Mouse (Mus musculus): ENCODE measurements around the gene St8sia1.

- TF ChIP-seq POLR2A (IDR thresholded peaks at IDR 0.05; ENCODE audit: control insufficient read depth in 1 of 2, insufficient read depth in 1 of 2, low read depth in 1 of 2, low read length in 2 of 2, poor library complexity in 1 of 2) = no peak
- TF ChIP-seq USF2 (IDR thresholded peaks at IDR 0.05; ENCODE audit: borderline replicate concordance in 1 of 2, insufficient read depth in 1 of 2, low read depth in 1 of 2, low read length in 2 of 2) = no peak
- TF ChIP-seq CTCF (IDR thresholded peaks at IDR 0.05 in 2 of 3, conservative IDR thresholded peaks at IDR 0.05 in 1 of 3; ENCODE audit: control insufficient read depth in 1 of 3, insufficient read depth in 1 of 3, low read depth in 2 of 3, low read length in 3 of 3, poor library complexity in 1 of 3, severe bottlenecking in 1 of 3) = no peak
- no peak for TF ChIP-seq NELFE (IDR thresholded peaks at IDR 0.05; ENCODE audit: low read depth, low read length)
- TF ChIP-seq SIN3A (IDR thresholded peaks at IDR 0.05; ENCODE audit: low read length) = no peak
- no peak for TF ChIP-seq ZKSCAN1 (IDR thresholded peaks at IDR 0.05; ENCODE audit: low read depth, low read length)
- TF ChIP-seq USF1 (IDR thresholded peaks at IDR 0.05; ENCODE audit: low read depth, low read length) = no peak
- no peak for TF ChIP-seq MAZ (IDR thresholded peaks at IDR 0.05; ENCODE audit: low read depth, low read length)
- TF ChIP-seq POLR2AphosphoS2 (IDR thresholded peaks at IDR 0.05; ENCODE audit: low read length) = no peak
- no peak for TF ChIP-seq TBP (IDR thresholded peaks at IDR 0.05; ENCODE audit: low read depth, low read length)
- no peak for TF ChIP-seq MYB (IDR thresholded peaks at IDR 0.05; ENCODE audit: low read depth, low read length)
Measured at GRCm38 (mm10) chr6:142835726-142836125, 128.5 kb downstream of the St8sia1 start.
